Mouse (Mus musculus): Measurements from ENCODE around the gene Rnf113a2. TPM values are rescaled to one million over a fixed set of nuclear protein-coding genes. Genes with fewer than 3 reads are reported as not detected.

Rnf113a2 gene
- total and polyA plus RNA-seq, 3 experiments: 3.7 to 11.7 (median 8.4) TPM

DNA sequence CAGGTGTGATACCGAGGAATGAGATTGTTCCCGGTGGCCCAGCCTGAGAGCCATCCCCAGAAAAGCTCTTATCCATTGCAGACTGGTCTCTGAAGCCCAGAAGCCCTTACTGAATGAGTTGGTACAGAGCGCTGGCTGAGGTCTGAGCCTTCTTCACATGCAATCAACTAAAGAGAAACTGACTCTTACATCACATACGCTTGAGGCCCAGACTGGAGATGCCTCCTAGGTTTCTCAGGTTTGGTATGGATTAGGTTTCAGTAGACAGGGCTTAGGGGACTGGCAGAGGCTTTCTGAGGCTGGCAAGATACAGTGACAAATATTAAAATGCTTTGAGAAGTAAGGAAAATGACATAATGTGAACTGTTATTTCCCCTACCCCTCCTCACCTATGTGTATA, 31.6 kb upstream of the Rnf113a2 start:
- intact Hi-C loops (cut with DNase I): no loop called here

GRCm38 (mm10) chr12:84388097-84388496, 28.9 kb upstream of the Rnf113a2 start:
- Histone ChIP-seq H3K4me3 (no peak overlapping the region), H3K27me3 (ENCODE audit: control insufficient read depth, insufficient read depth, low read length) (no peaks in the 10 kb centered on the region), H3K4me1 (ENCODE audit: control insufficient read depth, insufficient read depth, low read length) (peaks cover 5% of the 10 kb centered on the region), H3K79me2 (replicated peaks; ENCODE audit: control insufficient read depth, insufficient read depth, low read length) (no peaks in the 10 kb centered on the region), H3K9ac (ENCODE audit: low read depth, low read length) (no peak overlapping the region), H3K36me3 (ENCODE audit: control insufficient read depth, insufficient read depth, low read length) (no peaks in the 10 kb centered on the region; the same call in none of the 2 replicates), H3K27ac (peak overlapping the region; percentile 53)
- intact Hi-C loops (cut with DNase I): no loop called here
- 74% methylated on average over 8 of the region's 8 CpGs for WGBS
- no peak for DNase-seq
- TF ChIP-seq CTCF (IDR thresholded peaks at IDR 0.05) (no peak), POLR2A (IDR thresholded peaks at IDR 0.05; ENCODE audit: insufficient read depth, low read depth, low read length) (no peak), EP300 (IDR thresholded peaks at IDR 0.05; ENCODE audit: insufficient read depth, low read depth, low read length) (no peak)

More for the DNA sequence above, 31.6 kb upstream of the Rnf113a2 start:
- WGBS: 80% methylated on average over 4 of the region's 4 CpGs
- H3K27me3 ChIP-seq (ENCODE audit: control insufficient read depth, insufficient read depth, low read length): no peaks in the 10 kb centered on the region
- no peak for DNase-seq
- H3K4me3 ChIP-seq: no peak overlapping the region
- no peaks in the 10 kb centered on the region; the same call in none of the 2 replicates for H3K36me3 ChIP-seq (ENCODE audit: control insufficient read depth, insufficient read depth, low read length)
- H3K9ac ChIP-seq (ENCODE audit: low read depth, low read length): no peak overlapping the region
- peaks cover 5% of the 10 kb centered on the region for H3K4me1 ChIP-seq (ENCODE audit: control insufficient read depth, insufficient read depth, low read length)
- peak overlapping the region; percentile 76 for H3K27ac ChIP-seq
- H3K79me2 ChIP-seq (replicated peaks; ENCODE audit: control insufficient read depth, insufficient read depth, low read length): no peaks in the 10 kb centered on the region
- TF ChIP-seq CTCF (IDR thresholded peaks at IDR 0.05) (no peak), POLR2A (IDR thresholded peaks at IDR 0.05; ENCODE audit: insufficient read depth, low read depth, low read length) (no peak), EP300 (IDR thresholded peaks at IDR 0.05; ENCODE audit: insufficient read depth, low read depth, low read length) (no peak)

DNA sequence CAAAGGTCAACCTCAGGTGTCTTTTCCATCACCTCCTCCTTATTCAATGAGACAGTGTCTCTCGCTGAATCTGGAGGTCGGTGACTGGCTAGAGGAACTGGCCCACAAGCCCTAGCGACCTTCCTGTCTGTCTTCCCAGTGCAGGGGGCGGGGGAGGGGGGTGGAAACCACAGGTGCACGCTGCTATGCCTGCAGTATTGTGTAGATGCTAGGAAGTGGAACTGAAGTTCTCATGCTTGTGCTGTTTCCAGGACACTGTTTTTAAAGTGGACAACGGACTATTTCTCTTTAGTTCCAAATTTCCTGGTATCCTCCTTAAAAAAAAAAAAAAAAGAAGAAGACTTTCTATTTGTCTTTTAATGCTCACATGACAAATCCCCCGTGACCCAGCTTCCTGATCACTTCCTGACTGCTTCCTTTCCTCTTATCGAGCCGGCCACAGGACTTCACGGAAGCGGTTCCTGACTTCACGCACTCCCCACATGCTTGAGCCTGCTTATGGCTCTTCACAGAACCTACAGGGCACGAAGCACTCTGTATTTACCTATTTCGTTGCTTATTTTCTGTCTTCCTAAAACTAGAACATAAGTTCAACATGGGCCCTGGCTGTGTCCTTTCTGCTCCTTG, 28.1 kb upstream of the Rnf113a2 start:
- H3K4me3 ChIP-seq: no peak overlapping the region
- peaks cover 5% of the 10 kb centered on the region for H3K4me1 ChIP-seq (ENCODE audit: control insufficient read depth, insufficient read depth, low read length)
- H3K27me3 ChIP-seq (ENCODE audit: control insufficient read depth, insufficient read depth, low read length): no peaks in the 10 kb centered on the region
- DNase-seq: no peak
- H3K9ac ChIP-seq (ENCODE audit: low read depth, low read length): no peak overlapping the region
- WGBS: 49% methylated on average over 14 of the region's 14 CpGs
- H3K27ac ChIP-seq: peak overlapping the region; percentile 53
- TF ChIP-seq POLR2A (IDR thresholded peaks at IDR 0.05; ENCODE audit: insufficient read depth, low read depth, low read length) (no peak), EP300 (IDR thresholded peaks at IDR 0.05; ENCODE audit: insufficient read depth, low read depth, low read length) (no peak), CTCF (IDR thresholded peaks at IDR 0.05) (no peak)
- intact Hi-C loops (cut with DNase I): no loop called here
- no peaks in the 10 kb centered on the region; the same call in none of the 2 replicates for H3K36me3 ChIP-seq (ENCODE audit: control insufficient read depth, insufficient read depth, low read length)
- H3K79me2 ChIP-seq (replicated peaks; ENCODE audit: control insufficient read depth, insufficient read depth, low read length): no peaks in the 10 kb centered on the region

GRCm38 (mm10) chr12:84390336-84390735, 26.7 kb upstream of the Rnf113a2 start:
- Histone ChIP-seq H3K27me3 (ENCODE audit: control insufficient read depth, insufficient read depth, low read length) (no peaks in the 10 kb centered on the region), H3K4me3 (no peak overlapping the region), H3K9ac (ENCODE audit: low read depth, low read length) (no peak overlapping the region), H3K36me3 (ENCODE audit: control insufficient read depth, insufficient read depth, low read length) (no peaks in the 10 kb centered on the region; the same call in none of the 2 replicates), H3K4me1 (ENCODE audit: control insufficient read depth, insufficient read depth, low read length) (peaks cover 3% of the 10 kb centered on the region), H3K79me2 (replicated peaks; ENCODE audit: control insufficient read depth, insufficient read depth, low read length) (no peaks in the 10 kb centered on the region), H3K27ac (peak overlapping the region; percentile 23)
- TF ChIP-seq POLR2A (IDR thresholded peaks at IDR 0.05; ENCODE audit: insufficient read depth, low read depth, low read length): no peak
- TF ChIP-seq CTCF (IDR thresholded peaks at IDR 0.05): no peak
- TF ChIP-seq EP300 (IDR thresholded peaks at IDR 0.05; ENCODE audit: insufficient read depth, low read depth, low read length): 0 out of 2 replicates have a peak, but pooled peaks have one; percentile 14
- 37% methylated on average over 6 of the region's 6 CpGs for WGBS
- intact Hi-C loops (cut with DNase I): no loop called here
- DNase-seq: no peak

DNA sequence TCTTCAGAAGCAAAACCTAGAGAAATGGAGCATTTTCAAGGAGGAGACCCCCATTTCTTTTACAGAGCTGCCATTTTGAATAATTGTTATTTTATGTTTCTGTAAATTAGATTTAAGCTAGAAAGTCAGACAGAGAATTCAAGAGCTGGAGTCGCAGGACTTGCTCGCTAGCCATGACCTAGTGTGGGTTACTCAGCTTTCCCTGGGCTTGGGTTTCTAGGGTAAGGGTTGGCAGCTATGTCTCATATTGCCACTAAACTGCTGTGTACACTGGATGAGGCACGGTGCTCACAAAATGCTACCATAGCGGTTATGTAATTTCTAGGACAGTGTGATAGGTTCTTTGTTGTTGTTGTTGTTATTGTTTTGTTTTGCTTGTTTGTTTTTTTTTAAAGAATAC, 24.3 kb upstream of the Rnf113a2 start:
- Histone ChIP-seq H3K9ac (ENCODE audit: low read depth, low read length) (no peak overlapping the region), H3K27me3 (ENCODE audit: control insufficient read depth, insufficient read depth, low read length) (no peaks in the 10 kb centered on the region), H3K79me2 (replicated peaks; ENCODE audit: control insufficient read depth, insufficient read depth, low read length) (no peaks in the 10 kb centered on the region), H3K4me3 (no peak overlapping the region), H3K27ac (no peak overlapping the region), H3K4me1 (ENCODE audit: control insufficient read depth, insufficient read depth, low read length) (peaks cover 3% of the 10 kb centered on the region), H3K36me3 (ENCODE audit: control insufficient read depth, insufficient read depth, low read length) (no peaks in the 10 kb centered on the region; the same call in 1 of the 2 replicates)
- WGBS: 97% methylated on average over 4 of the region's 4 CpGs
- DNase-seq: no peak
- intact Hi-C loops (cut with DNase I): no loop called here
- TF ChIP-seq EP300 (IDR thresholded peaks at IDR 0.05; ENCODE audit: insufficient read depth, low read depth, low read length) (no peak), POLR2A (IDR thresholded peaks at IDR 0.05; ENCODE audit: insufficient read depth, low read depth, low read length) (no peak), CTCF (IDR thresholded peaks at IDR 0.05) (no peak)

GRCm38 (mm10) chr12:84393847-84394246, 23.1 kb upstream of the Rnf113a2 start:
- Histone ChIP-seq H3K4me1 (ENCODE audit: control insufficient read depth, insufficient read depth, low read length) (no peaks in the 10 kb centered on the region), H3K79me2 (replicated peaks; ENCODE audit: control insufficient read depth, insufficient read depth, low read length) (no peaks in the 10 kb centered on the region), H3K36me3 (ENCODE audit: control insufficient read depth, insufficient read depth, low read length) (no peaks in the 10 kb centered on the region), H3K4me3 (no peak overlapping the region), H3K9ac (ENCODE audit: low read depth, low read length) (no peak overlapping the region), H3K27me3 (ENCODE audit: control insufficient read depth, insufficient read depth, low read length) (no peaks in the 10 kb centered on the region), H3K27ac (no peak overlapping the region)
- intact Hi-C loops (cut with DNase I): no loop called here
- 83% methylated on average over 5 of the region's 5 CpGs for WGBS
- DNase-seq: no peak
- TF ChIP-seq POLR2A (IDR thresholded peaks at IDR 0.05; ENCODE audit: insufficient read depth, low read depth, low read length) (no peak), EP300 (IDR thresholded peaks at IDR 0.05; ENCODE audit: insufficient read depth, low read depth, low read length) (no peak), CTCF (IDR thresholded peaks at IDR 0.05) (no peak)

Measured in heart, adult 2 months (tissue).